Mouse (Mus musculus): Measurements from ENCODE around the gene Teddm1b.

Teddm1b gene

GRCm38 (mm10) chr1:153904236-153904635 lies 30.1 kb downstream of the Teddm1b start:
- no peak for DNase-seq

- DNase-seq: no peak
Measured at GRCm38 (mm10) chr1:153905884-153906283, 31.7 kb downstream of the Teddm1b start.

- no peak for DNase-seq
Measured at GRCm38 (mm10) chr1:153908208-153908607, 34.1 kb downstream of the Teddm1b start.

GRCm38 (mm10) chr1:153908741-153909140 lies 34.6 kb downstream of the Teddm1b start:
- no peak for DNase-seq

DNA sequence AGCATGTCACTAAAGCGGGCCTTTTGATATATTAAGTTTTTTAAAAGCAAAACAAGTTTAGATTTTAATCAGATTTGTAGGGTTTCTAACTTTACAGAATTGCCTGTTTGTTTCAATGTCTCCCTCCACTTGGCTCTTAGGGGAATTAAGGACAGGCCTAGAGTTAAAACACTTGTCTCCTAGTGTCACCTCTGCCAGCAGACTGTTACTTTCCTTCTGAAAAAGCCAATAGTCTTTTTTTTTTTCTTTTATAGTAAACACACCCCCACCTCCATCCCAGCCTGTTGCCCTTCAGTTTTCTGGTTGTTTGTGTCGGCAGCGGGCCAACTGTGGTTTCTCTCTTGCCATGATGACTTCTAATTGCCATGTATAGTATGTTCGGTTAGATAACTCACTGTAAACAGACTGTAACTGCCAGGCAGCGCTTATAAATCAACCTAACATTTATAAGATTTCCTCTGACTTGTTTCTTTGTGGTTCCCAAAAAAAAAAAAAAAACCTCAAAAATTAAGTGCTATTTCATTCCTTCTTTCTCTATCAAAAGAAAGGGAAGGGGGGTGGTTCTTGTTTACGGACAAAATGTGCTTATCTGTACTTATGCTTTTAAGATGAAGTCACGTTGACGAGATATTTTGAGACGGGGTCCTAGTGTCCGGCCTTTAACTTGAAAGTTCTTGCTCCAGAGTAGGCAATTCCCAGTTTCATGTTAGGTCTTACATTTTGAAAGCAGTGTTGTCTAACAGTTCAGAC lies 35.2 kb downstream of the Teddm1b start:
- no peak for DNase-seq

DNA sequence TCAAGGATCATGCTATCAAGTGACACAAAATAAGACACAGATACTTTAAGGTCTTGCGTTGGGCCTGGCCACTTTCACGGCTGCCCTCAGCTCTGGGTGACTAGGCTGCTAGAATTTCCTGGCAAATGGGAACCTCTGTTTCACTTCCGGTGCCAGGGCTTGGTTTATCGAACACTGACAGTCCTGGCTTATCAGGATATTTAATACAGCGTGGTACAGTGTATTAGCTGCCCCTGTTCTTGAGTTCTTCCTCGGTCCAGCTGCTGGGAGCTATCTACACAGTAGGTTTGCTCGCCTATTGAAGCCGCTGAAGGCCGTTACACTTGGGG lies 35.8 kb downstream of the Teddm1b start:
- no peak for DNase-seq

- DNase-seq: no peak
Measured at GRCm38 (mm10) chr1:153910423-153910822, 36.3 kb downstream of the Teddm1b start.

GRCm38 (mm10) chr1:153911276-153911795 lies 37.2 kb downstream of the Teddm1b start:
- no peak for DNase-seq

DNA sequence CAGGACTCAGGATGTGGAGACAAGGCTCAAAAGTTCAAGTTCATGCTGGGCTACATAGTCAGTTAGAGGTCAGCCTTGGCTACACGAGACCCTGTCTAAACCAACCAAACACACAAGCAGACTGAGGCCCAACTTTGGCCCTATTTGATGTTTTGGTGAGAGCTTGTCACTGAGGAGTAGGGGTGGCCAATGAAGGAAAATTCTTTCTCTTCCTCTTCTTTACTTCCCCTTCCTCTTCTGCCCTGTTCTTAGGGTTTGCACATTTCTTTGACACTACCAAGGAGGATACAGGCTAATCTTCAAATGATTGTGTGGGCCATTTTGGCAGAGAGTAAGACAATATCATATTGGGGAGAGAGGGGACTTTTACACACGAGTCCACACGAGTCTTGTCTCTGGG lies 39.7 kb downstream of the Teddm1b start:
- no peak for DNase-seq

- DNase-seq: no peak
Measured at GRCm38 (mm10) chr1:153918521-153919206, 44.5 kb downstream of the Teddm1b start.

DNA sequence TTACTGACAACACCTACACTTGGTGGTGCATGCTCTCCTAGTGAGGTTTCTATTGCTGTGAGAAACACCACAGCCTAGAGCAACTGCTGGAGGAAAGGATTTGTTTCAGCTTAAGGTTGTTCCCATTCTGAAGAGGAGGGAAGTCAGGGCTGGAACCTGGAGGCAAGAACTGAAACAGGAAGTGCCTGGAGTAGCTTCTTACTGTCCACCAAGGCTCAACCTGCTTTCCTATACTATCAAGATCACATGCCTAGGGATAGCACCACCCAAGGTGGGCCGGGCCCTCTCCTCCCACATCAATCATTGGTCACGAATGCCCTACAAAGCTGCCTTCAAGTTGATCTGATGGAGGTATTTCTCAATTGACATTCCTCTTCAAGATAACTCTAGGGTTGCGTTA lies 47.5 kb downstream of the Teddm1b start:
- DNase-seq: no peak

DNA sequence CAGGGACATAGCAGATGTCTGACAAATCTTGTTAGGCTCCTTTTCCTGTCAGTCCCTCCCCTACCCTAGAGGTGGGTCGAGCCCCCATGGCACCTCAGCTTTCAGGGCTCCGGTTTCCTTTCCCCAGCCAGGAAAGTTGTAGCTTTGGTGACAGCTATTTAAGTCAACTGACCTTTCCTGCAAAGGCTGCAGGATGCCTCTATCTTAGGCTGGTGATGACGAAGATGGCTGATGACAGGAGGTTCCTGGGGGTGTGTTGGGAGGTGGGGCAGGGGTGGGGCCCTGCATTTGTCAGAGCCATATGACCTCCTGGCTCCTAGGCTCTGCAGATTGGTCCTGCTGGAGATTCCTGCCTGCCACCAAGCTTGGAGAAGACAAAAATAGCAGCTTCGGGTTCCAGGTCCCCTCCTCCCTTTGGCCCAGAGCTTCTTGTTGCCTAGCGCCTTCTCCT lies 48.5 kb downstream of the Teddm1b start:
- no peak for DNase-seq

DNA sequence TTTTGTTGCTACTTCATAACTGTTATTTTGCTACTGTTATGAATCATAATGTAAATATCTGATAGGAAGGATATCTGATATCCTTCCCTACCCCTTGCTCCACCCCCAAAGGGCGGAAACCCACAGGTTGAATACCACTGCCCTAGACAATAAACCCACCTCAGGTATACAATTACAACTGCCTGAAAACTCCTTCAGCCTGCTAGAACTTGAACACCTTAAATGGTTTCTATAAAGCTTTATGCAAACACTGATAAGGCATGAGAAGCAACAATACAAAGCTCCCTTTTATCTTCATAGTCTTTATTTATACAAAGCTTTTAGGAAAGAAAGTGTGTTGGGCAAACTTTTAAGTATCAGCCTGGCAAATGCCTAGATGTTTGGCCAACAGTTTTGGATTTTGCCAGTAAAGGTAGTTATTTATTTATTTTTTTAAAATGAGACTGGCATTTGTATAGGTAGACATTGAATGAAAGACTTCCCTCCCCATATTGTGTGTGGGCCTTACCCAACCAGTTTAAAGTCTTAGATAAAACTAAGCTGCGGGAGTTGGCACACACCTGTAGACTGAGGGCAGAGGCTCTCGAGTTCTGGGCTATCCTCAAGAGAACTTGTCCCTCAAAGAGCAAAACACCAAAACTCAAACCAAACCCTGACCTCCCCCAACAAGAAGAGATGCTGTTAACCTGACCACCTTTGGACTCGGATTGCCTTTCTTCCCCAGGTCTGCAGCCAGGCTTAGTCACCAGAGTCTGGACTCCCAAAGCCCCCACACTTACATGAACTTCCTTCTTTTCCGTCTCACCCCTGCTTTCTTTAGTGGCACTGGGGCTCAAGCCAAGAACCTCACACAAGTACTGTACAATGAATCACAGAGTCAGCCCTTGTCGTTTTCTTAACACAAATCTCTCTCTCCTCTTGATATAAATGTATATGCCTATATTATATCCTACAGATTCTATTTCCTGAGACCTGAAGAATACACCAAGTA lies 50.5 kb downstream of the Teddm1b start:
- DNase-seq: no peak
